Mouse (Mus musculus): ENCODE measurements at regions not wholly inside any gene's neighbourhood (a gene's known extent, or its start where the extent isn't known, plus 50 kb on each side); places are given as distances from the start of the nearest gene placed in this dataset.

DNA sequence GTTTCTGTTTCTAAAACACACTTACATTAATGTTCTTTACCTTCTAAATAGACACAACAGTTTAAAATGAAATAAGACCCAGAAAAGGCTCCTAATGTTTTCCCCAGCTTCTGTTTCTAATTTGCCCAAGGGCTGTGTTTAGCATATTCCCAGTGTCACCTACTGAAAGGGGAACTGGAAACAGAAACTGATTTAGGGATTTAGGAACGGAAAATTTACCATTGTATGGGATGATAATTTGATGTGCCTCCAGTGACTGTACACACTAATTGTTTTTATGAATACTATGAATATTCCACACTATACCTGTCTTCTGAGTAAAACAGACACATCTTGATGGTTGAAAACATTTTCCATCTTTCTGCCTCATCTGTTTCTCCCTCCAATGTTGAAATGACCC is 728.0 kb upstream of the Cited2 start:
- Histone ChIP-seq H3K4me3 (replicated peaks; ENCODE audit: control insufficient read depth, low read depth, low read length) (no peak overlapping the region), H3K4me1 (ENCODE audit: control insufficient read depth, insufficient read depth, low read length) (no peaks in the 10 kb centered on the region), H3K27ac (ENCODE audit: control insufficient read depth, insufficient read depth, low read depth, low read length, poor library complexity) (no peak overlapping the region)
- TF ChIP-seq CTCF (IDR thresholded peaks at IDR 0.05; ENCODE audit: control insufficient read depth, insufficient read depth, low read length): no peak
- TF ChIP-seq POLR2A (IDR thresholded peaks at IDR 0.05; ENCODE audit: borderline replicate concordance, control insufficient read depth, low read depth, low read length): no peak
- WGBS: 52% methylated on average over 1 of the region's 1 CpGs

DNA sequence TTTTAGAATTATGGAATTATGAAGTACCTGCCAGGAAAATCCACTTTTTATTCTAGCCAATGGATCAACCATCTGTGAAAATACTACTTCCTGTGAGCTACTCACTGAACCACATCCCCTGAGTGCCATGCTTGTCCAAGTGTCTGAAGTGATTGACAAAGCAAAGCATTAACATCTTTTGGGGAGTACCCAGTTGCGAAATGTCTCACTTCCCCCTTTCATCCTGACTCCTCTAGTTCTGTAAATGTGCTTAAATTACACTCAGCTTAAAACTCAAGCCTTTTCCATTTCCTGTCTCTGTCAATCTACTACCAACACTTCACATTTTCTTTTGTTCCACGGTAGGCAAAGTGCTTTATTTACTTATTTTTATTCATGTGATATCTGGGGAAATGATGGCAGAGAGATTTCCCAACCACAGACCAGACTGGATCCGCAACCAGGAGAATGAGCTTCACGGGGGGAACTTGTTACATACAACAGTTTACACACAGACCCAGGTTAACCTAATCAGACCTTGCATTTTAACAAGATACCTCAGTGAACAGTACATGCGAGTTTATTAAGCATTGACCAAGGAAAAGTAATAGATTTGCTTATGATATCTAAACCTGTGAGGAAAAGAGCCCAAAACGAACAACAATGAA is 726.1 kb upstream of the Cited2 start:
- 24% methylated on average over 6 of the region's 6 CpGs for WGBS
- no peaks in the 10 kb centered on the region for H3K4me1 ChIP-seq (ENCODE audit: control insufficient read depth, insufficient read depth, low read length)
- no peak overlapping the region for H3K4me3 ChIP-seq (replicated peaks; ENCODE audit: control insufficient read depth, low read depth, low read length)
- H3K27ac ChIP-seq (ENCODE audit: control insufficient read depth, insufficient read depth, low read depth, low read length, poor library complexity): no peak overlapping the region
- TF ChIP-seq CTCF (IDR thresholded peaks at IDR 0.05; ENCODE audit: control insufficient read depth, insufficient read depth, low read length) (no peak), POLR2A (IDR thresholded peaks at IDR 0.05; ENCODE audit: borderline replicate concordance, control insufficient read depth, low read depth, low read length) (no peak)

DNA sequence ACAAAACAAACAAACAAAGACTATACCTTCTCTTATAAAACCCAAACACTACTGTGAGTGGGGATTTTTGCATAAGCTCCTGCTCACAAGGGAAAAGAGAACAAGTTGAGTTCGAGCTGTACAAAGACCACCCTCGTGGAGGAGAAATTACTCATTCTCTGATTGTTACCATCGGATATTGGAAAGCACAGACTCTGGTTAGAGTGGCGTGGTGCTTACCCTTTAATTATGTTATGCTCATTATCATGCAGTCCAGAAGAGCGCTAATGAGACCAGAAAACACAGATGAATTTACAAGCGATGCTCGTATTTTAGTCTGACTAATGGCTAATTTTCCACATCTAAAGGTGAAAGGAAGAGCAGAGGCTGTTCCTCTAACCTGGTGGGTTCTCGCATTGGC is 721.7 kb upstream of the Cited2 start:
- TF ChIP-seq CTCF (IDR thresholded peaks at IDR 0.05; ENCODE audit: control insufficient read depth, insufficient read depth, low read length) (no peak), POLR2A (IDR thresholded peaks at IDR 0.05; ENCODE audit: borderline replicate concordance, control insufficient read depth, low read depth, low read length) (no peak)
- Histone ChIP-seq H3K4me3 (replicated peaks; ENCODE audit: control insufficient read depth, low read depth, low read length) (no peak overlapping the region), H3K27ac (ENCODE audit: control insufficient read depth, insufficient read depth, low read depth, low read length, poor library complexity) (no peak overlapping the region), H3K4me1 (ENCODE audit: control insufficient read depth, insufficient read depth, low read length) (no peaks in the 10 kb centered on the region)
- WGBS: 80% methylated on average over 8 of the region's 8 CpGs

DNA sequence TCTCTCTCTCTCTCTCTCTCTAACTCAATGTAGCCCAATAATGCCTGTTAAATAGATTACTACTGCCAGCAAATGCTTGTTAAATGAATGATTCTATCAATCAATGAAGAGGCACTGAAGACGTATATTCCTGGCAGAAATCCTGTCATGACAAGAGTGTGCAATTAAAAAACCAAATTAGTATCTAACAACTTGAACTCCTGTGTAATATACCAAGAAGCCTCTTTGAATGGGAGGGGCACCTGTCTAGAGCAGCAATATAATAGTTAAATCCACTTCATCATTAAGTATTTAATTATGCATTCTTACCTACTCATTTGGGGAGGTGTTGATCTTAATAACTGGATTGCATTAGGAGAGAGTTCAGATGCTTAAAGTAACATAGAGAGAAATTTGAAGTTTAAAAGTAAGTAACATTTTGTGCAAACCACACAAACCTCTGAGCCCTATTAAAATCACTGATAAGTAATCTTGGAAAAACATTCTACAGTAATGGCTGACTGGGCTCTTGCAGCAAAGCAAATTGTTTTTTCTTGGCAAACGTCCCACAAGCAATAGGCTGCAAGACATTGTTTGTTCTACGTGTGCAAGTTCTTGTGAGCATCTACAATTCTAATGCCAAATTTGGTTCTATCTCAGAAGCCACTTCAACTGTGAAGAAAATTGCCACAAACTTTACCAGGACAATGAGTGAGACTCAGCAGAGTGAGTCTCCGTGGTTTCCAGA is 719.7 kb upstream of the Cited2 start:
- Histone ChIP-seq H3K27ac (ENCODE audit: control insufficient read depth, insufficient read depth, low read depth, low read length, poor library complexity) (no peak overlapping the region), H3K4me3 (replicated peaks; ENCODE audit: control insufficient read depth, low read depth, low read length) (no peak overlapping the region), H3K4me1 (ENCODE audit: control insufficient read depth, insufficient read depth, low read length) (no peaks in the 10 kb centered on the region)
- 74% methylated on average over 4 of the region's 4 CpGs for WGBS
- TF ChIP-seq POLR2A (IDR thresholded peaks at IDR 0.05; ENCODE audit: borderline replicate concordance, control insufficient read depth, low read depth, low read length) (no peak), CTCF (IDR thresholded peaks at IDR 0.05; ENCODE audit: control insufficient read depth, insufficient read depth, low read length) (no peak)

DNA sequence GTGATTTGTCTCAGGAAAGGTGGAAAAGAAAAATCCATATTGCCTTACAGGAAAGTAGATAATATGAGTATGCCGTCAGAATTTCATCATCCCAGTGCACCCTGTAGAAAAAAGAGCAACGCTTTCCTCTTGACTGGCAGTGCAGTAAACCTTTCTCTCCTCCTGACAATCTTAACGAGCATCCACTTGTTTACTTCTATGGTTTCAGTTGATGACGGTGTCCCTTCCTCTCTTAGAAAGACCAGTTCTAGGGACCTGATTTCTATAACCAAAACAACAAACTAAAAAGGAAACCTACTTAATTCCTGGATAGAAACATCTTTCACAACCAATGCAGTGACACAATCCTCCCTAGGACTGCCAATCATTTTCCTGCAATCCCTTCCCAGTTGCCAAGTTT is 714.3 kb upstream of the Cited2 start:
- Histone ChIP-seq H3K27ac (ENCODE audit: control insufficient read depth, insufficient read depth, low read depth, low read length, poor library complexity) (no peak overlapping the region), H3K4me1 (ENCODE audit: control insufficient read depth, insufficient read depth, low read length) (no peaks in the 10 kb centered on the region), H3K4me3 (replicated peaks; ENCODE audit: control insufficient read depth, low read depth, low read length) (no peak overlapping the region)
- 74% methylated on average over 4 of the region's 4 CpGs for WGBS
- TF ChIP-seq CTCF (IDR thresholded peaks at IDR 0.05; ENCODE audit: control insufficient read depth, insufficient read depth, low read length) (no peak), POLR2A (IDR thresholded peaks at IDR 0.05; ENCODE audit: borderline replicate concordance, control insufficient read depth, low read depth, low read length) (no peak)

DNA sequence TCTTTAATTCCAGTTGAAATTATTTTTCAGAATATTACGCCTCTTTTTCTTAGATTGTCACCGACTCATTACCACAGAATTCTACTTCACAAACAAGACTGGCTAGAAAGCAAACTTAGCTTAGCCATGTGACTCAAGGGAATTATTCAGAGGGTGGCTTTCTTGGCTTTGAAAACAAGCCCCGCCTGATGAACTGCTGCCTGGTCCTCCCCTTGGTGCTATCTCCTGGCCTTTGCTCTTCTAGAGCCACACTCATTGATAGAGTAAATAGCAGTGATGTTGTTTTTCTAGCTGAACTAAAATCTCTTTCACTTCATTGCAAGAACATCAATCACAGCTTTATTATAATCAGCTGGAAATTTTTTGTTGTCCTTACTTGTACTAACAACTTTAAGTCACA is 713.0 kb upstream of the Cited2 start:
- no peak for TF ChIP-seq CTCF (IDR thresholded peaks at IDR 0.05; ENCODE audit: control insufficient read depth, insufficient read depth, low read length)
- no peak for TF ChIP-seq POLR2A (IDR thresholded peaks at IDR 0.05; ENCODE audit: borderline replicate concordance, control insufficient read depth, low read depth, low read length)
- 86% methylated on average over 3 of the region's 3 CpGs for WGBS
- Histone ChIP-seq H3K27ac (ENCODE audit: control insufficient read depth, insufficient read depth, low read depth, low read length, poor library complexity) (no peak overlapping the region), H3K4me3 (replicated peaks; ENCODE audit: control insufficient read depth, low read depth, low read length) (no peak overlapping the region), H3K4me1 (ENCODE audit: control insufficient read depth, insufficient read depth, low read length) (no peaks in the 10 kb centered on the region)

DNA sequence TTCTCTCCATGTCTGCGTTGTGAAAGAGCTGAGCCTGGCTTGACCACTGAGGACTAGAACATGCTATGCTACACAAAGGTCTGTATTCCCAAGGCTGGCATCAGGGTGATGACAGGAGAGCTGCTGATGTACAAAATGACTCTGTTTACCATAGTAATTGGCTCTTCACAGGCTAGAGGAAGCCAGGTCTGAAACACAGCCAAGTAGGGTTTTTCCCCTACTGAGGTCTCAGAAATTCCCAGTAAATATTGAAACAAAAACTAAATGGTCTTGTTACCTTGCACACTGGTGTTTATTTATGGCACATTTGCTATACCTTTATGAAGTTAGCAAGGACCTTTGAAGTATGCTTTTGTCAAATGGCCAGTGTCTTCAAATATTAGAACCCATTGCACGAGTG is 711.1 kb upstream of the Cited2 start:
- Histone ChIP-seq H3K4me3 (replicated peaks; ENCODE audit: control insufficient read depth, low read depth, low read length) (no peak overlapping the region), H3K27ac (ENCODE audit: control insufficient read depth, insufficient read depth, low read depth, low read length, poor library complexity) (no peak overlapping the region), H3K4me1 (ENCODE audit: control insufficient read depth, insufficient read depth, low read length) (no peaks in the 10 kb centered on the region)
- TF ChIP-seq CTCF (IDR thresholded peaks at IDR 0.05; ENCODE audit: control insufficient read depth, insufficient read depth, low read length) (no peak), POLR2A (IDR thresholded peaks at IDR 0.05; ENCODE audit: borderline replicate concordance, control insufficient read depth, low read depth, low read length) (no peak)
- 75% methylated on average over 2 of the region's 2 CpGs for WGBS

- no peak for TF ChIP-seq CTCF (IDR thresholded peaks at IDR 0.05; ENCODE audit: control insufficient read depth, insufficient read depth, low read length)
- no peak for TF ChIP-seq POLR2A (IDR thresholded peaks at IDR 0.05; ENCODE audit: borderline replicate concordance, control insufficient read depth, low read depth, low read length)
- no peak overlapping the region for H3K4me3 ChIP-seq (replicated peaks; ENCODE audit: control insufficient read depth, low read depth, low read length)
- 83% methylated on average over 3 of the region's 3 CpGs for WGBS
- no peaks in the 10 kb centered on the region for H3K4me1 ChIP-seq (ENCODE audit: control insufficient read depth, insufficient read depth, low read length)
- H3K27ac ChIP-seq (ENCODE audit: control insufficient read depth, insufficient read depth, low read depth, low read length, poor library complexity): no peak overlapping the region
Observed at GRCm38 (mm10) chr10:17012541-17012975, 710.5 kb upstream of the Cited2 start.

Data from bone marrow, adult 2 months (tissue).